Mouse (Mus musculus): Measurements from ENCODE around the gene Alk.
A peak's percentile ranks its signal among the peaks of the same experiment; 100 is the strongest.

Alk gene

GRCm38 (mm10) chr17:72265171-72266022, 339.0 kb downstream of the Alk start:
- no peak for DNase-seq (ENCODE audit: low read depth, low spot score)

GRCm38 (mm10) chr17:72253411-72253810, 351.0 kb downstream of the Alk start:
- DNase-seq (ENCODE audit: low read depth, low spot score), result no peak

GRCm38 (mm10) chr17:72251554-72251953, 352.9 kb downstream of the Alk start:
- no peak for DNase-seq (ENCODE audit: low read depth, low spot score)

- DNase-seq (ENCODE audit: low read depth, low spot score), result no peak
Measured at GRCm38 (mm10) chr17:72250482-72251405, 353.7 kb downstream of the Alk start.

- DNase-seq (ENCODE audit: low read depth, low spot score), result peak; percentile 24
Measured at GRCm38 (mm10) chr17:72242036-72242435, 362.4 kb downstream of the Alk start.

GRCm38 (mm10) chr17:72237315-72237714, 367.1 kb downstream of the Alk start:
- DNase-seq (ENCODE audit: low read depth, low spot score), result no peak

- no peak for DNase-seq (ENCODE audit: low read depth, low spot score)
Measured at GRCm38 (mm10) chr17:72230891-72231290, 373.5 kb downstream of the Alk start.

GRCm38 (mm10) chr17:72218816-72219215, 385.6 kb downstream of the Alk start:
- no peak for DNase-seq (ENCODE audit: low read depth, low spot score)

- no peak for DNase-seq (ENCODE audit: low read depth, low spot score)
Measured at GRCm38 (mm10) chr17:72197576-72197975, 406.9 kb downstream of the Alk start.

GRCm38 (mm10) chr17:72194976-72195650, 409.3 kb downstream of the Alk start:
- DNase-seq (ENCODE audit: low read depth, low spot score), result no peak

GRCm38 (mm10) chr17:72190536-72190935, 413.9 kb downstream of the Alk start:
- DNase-seq (ENCODE audit: low read depth, low spot score), result no peak

GRCm38 (mm10) chr17:72187026-72187425, 417.4 kb downstream of the Alk start:
- no peak for DNase-seq (ENCODE audit: low read depth, low spot score)

- peak; percentile 11 for DNase-seq (ENCODE audit: low read depth, low spot score)
Measured at GRCm38 (mm10) chr17:72182414-72182813, 422.0 kb downstream of the Alk start.

- no peak for DNase-seq (ENCODE audit: low read depth, low spot score)
Measured at GRCm38 (mm10) chr17:72180200-72180599, 424.2 kb downstream of the Alk start.

GRCm38 (mm10) chr17:72179722-72180140, 424.7 kb downstream of the Alk start:
- DNase-seq (ENCODE audit: low read depth, low spot score), result peak; percentile 9

GRCm38 (mm10) chr17:72173778-72174177, 430.6 kb downstream of the Alk start:
- no peak for DNase-seq (ENCODE audit: low read depth, low spot score)

GRCm38 (mm10) chr17:72168152-72168551, 436.3 kb downstream of the Alk start:
- no peak for DNase-seq (ENCODE audit: low read depth, low spot score)

- no peak for DNase-seq (ENCODE audit: low read depth, low spot score)
Measured at GRCm38 (mm10) chr17:72158857-72159385, 445.5 kb downstream of the Alk start.

GRCm38 (mm10) chr17:72157830-72158629, 446.4 kb downstream of the Alk start:
- DNase-seq (ENCODE audit: low read depth, low spot score), result no peak

GRCm38 (mm10) chr17:72153038-72153437, 451.4 kb downstream of the Alk start:
- DNase-seq (ENCODE audit: low read depth, low spot score), result no peak
